Mouse (Mus musculus): ENCODE results near the gene Frmd4a. TPM values are rescaled to one million over a fixed set of nuclear protein-coding genes. Genes with fewer than 3 reads are reported as not detected.
A peak's percentile ranks its signal among the peaks of the same experiment; 100 is the strongest.

Gene Frmd4a
- polyA plus RNA-seq, 1 experiment = 22.8 TPM

DNA sequence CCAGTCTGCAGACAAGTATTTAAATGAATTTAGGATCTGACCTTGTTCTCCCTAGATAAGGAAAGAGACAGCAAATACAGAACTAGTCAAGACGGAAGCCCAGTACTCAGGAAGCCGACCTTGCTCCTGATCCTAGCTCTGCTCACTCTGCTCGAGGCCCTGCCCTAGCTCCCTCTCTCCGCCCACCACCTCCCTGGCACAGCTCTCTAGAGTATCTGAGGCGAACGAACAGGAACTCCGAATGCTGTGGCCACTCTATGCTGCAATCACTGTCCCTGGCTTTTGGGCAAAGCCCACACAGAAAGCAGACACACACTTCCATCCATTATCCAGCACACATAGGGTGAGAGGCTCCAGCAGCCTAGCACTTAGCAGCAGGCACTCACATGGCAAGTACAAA, 619.1 kb downstream of the Frmd4a start:
- 79% methylated on average over 7 of the region's 7 CpGs for WGBS
- H3K4me3 ChIP-seq (replicated peaks; ENCODE audit: control insufficient read depth, low read depth, low read length) = no peak overlapping the region
- no peak for TF ChIP-seq POLR2A (IDR thresholded peaks at IDR 0.05; ENCODE audit: borderline replicate concordance, control insufficient read depth, low read depth, low read length)
- no peak for TF ChIP-seq CTCF (IDR thresholded peaks at IDR 0.05; ENCODE audit: control insufficient read depth, insufficient read depth, low read length)
- no peaks in the 10 kb centered on the region for H3K4me1 ChIP-seq (ENCODE audit: control insufficient read depth, insufficient read depth, low read length)
- H3K27ac ChIP-seq (ENCODE audit: control insufficient read depth, insufficient read depth, low read depth, low read length, poor library complexity) = no peak overlapping the region

DNA sequence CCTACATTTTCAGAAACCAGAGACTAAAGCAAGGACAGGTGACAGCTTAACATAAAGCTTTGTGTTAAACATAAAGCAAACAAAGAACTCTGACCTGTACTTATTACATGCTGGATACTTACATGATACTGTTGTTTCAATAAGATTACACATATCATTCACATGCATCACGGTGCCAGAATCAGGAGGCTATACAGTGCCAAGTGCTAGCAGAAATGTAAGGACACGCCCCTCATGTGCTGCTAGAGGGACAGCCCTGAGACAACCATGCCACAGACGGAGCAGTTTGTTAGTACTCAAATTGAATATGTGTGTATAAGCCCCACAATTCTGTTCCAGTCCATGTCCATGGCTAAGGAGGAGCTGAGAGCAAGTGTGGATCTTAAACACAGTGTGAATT, 620.7 kb downstream of the Frmd4a start:
- Histone ChIP-seq H3K27ac (ENCODE audit: control insufficient read depth, insufficient read depth, low read depth, low read length, poor library complexity) (no peak overlapping the region), H3K4me1 (ENCODE audit: control insufficient read depth, insufficient read depth, low read length) (no peaks in the 10 kb centered on the region), H3K4me3 (replicated peaks; ENCODE audit: control insufficient read depth, low read depth, low read length) (no peak overlapping the region)
- TF ChIP-seq CTCF (IDR thresholded peaks at IDR 0.05; ENCODE audit: control insufficient read depth, insufficient read depth, low read length) (no peak), POLR2A (IDR thresholded peaks at IDR 0.05; ENCODE audit: borderline replicate concordance, control insufficient read depth, low read depth, low read length) (no peak)
- WGBS = 86% methylated on average over 3 of the region's 3 CpGs

DNA sequence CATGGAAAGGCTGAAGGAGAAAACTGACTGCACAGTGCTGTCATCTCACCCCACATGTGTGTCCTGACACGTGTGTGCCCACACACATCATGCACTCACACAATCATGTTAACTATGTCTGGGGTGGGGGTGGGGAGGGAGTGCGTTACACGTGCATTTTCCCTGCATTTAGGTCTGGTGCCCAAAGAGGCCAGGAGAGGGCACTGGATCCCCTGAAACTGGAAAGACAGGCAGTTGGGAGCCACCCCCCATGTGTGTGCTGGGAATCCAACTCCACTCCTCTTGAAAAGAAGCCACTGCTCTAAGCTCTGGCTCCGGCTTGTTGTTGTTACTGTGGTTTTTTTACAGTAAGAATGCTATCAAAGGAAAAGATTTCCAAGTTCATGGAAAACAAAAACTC, 627.5 kb downstream of the Frmd4a start:
- H3K4me3 ChIP-seq (replicated peaks; ENCODE audit: control insufficient read depth, low read depth, low read length) = no peak overlapping the region
- H3K27ac ChIP-seq (ENCODE audit: control insufficient read depth, insufficient read depth, low read depth, low read length, poor library complexity) = no peak overlapping the region
- no peaks in the 10 kb centered on the region; the same call in 1 of the 2 replicates for H3K4me1 ChIP-seq (ENCODE audit: control insufficient read depth, insufficient read depth, low read length)
- WGBS = 85% methylated on average over 4 of the region's 4 CpGs
- no peak for TF ChIP-seq CTCF (IDR thresholded peaks at IDR 0.05; ENCODE audit: control insufficient read depth, insufficient read depth, low read length)
- no peak for TF ChIP-seq POLR2A (IDR thresholded peaks at IDR 0.05; ENCODE audit: borderline replicate concordance, control insufficient read depth, low read depth, low read length)

DNA sequence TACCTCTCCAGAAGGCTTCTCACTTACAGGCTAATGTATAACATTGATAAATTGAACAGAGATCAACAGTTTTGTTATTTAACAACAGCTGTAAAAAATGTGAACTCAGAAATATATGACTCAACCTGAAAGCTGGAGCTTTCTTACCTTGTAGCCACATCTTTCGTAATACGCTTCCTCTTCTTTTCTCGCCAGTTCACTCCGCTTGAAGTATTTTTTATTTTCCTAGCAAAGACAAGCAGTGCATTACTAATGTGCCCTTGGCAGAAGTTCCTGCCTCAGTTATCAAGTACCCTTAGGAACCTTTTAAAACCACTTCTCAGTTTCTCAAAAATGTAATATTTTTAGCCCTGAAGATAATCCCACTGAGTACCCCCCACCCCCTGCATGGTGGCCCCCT, 630.6 kb downstream of the Frmd4a start:
- H3K27ac ChIP-seq (ENCODE audit: control insufficient read depth, insufficient read depth, low read depth, low read length, poor library complexity) = no peak overlapping the region
- no peak overlapping the region for H3K4me3 ChIP-seq (replicated peaks; ENCODE audit: control insufficient read depth, low read depth, low read length)
- WGBS = 48% methylated on average over 4 of the region's 4 CpGs
- peaks cover 2% of the 10 kb centered on the region; the same call in 1 of the 2 replicates for H3K4me1 ChIP-seq (ENCODE audit: control insufficient read depth, insufficient read depth, low read length)
- TF ChIP-seq CTCF (IDR thresholded peaks at IDR 0.05; ENCODE audit: control insufficient read depth, insufficient read depth, low read length) (no peak), POLR2A (IDR thresholded peaks at IDR 0.05; ENCODE audit: borderline replicate concordance, control insufficient read depth, low read depth, low read length) (no peak)

DNA sequence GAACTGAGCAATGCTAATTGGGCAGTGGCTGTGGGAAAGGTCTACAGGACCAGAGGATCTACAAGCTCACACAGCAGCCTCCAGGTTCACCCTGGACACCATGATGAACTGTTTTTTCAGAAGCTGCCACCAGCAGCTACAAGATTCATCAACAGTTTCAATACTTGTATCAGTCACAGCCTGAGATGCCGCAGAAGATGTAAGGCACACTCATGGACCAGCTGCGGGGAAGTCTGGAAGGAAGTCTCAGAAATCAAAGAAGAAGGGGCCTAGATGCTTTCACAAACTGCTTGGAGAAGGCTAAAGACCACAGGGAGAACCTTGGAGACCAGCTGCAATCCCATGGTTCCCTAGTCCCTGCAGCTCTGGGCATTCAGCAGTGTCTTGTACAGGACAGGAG, 632.1 kb downstream of the Frmd4a start:
- H3K4me3 ChIP-seq (replicated peaks; ENCODE audit: control insufficient read depth, low read depth, low read length) = no peak overlapping the region
- TF ChIP-seq POLR2A (IDR thresholded peaks at IDR 0.05; ENCODE audit: borderline replicate concordance, control insufficient read depth, low read depth, low read length) (no peak), CTCF (IDR thresholded peaks at IDR 0.05; ENCODE audit: control insufficient read depth, insufficient read depth, low read length) (no peak)
- no peak overlapping the region for H3K27ac ChIP-seq (ENCODE audit: control insufficient read depth, insufficient read depth, low read depth, low read length, poor library complexity)
- 91% methylated on average over 2 of the region's 2 CpGs for WGBS
- H3K4me1 ChIP-seq (ENCODE audit: control insufficient read depth, insufficient read depth, low read length) = peaks cover 2% of the 10 kb centered on the region; the same call in 1 of the 2 replicates

DNA sequence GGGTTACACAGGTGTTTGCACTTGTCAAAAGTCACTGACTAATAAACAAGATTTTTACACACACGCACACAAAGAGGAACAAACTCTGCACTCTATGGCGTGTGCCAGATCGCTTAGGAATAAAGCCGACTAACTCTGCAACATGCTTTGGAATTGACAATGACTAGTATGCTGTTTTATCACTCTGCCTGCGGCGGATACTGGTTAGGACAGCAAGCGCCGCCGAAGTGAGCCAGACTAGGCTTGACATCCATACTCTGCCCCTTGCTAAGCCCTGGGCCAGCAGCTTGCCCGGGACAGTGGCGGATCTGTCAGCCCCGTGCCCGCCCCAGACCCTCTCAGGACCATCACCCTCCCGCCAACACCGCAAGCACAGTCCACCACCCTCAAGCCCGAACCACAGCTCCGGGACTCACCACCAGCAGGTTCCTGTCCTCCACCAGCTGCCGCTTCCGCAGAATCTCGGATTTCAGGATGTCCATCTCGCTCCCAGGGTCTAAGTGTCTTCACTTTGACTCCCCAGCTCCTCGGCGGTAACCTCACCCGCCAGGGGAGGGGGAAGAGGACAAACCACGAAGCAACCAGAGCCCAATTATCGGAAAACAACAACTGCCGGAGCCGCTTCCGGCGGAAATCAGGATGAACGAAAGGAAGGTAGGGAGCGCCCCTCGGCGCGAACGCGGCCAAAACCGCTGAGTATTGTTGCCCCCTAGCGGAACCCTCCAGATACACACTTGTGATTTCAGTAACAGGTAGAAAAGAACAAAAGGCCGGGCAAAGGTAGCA, 634.2 kb downstream of the Frmd4a start, which contains the start of gene Prpf18:
Gene Prpf18, minus strand, starts transcription at position 614 of the 786 bp plus-strand sequence.
- Histone ChIP-seq H3K4me1 (ENCODE audit: control insufficient read depth, insufficient read depth, low read length) (peaks cover 2% of the 10 kb centered on the region; the same call in 1 of the 2 replicates), H3K27ac (ENCODE audit: control insufficient read depth, insufficient read depth, low read depth, low read length, poor library complexity) (peak within 1 kb of the TSS; percentile 70), H3K4me3 (replicated peaks; ENCODE audit: control insufficient read depth, low read depth, low read length) (peak within 1 kb of the TSS; percentile 98)
- 1% methylated on average over 40 of the region's 40 CpGs for WGBS
- TF ChIP-seq CTCF (IDR thresholded peaks at IDR 0.05; ENCODE audit: control insufficient read depth, insufficient read depth, low read length) = peak; percentile 72
- TF ChIP-seq POLR2A (IDR thresholded peaks at IDR 0.05; ENCODE audit: borderline replicate concordance, control insufficient read depth, low read depth, low read length) = no peak; the same call in 1 of the 2 replicates

DNA sequence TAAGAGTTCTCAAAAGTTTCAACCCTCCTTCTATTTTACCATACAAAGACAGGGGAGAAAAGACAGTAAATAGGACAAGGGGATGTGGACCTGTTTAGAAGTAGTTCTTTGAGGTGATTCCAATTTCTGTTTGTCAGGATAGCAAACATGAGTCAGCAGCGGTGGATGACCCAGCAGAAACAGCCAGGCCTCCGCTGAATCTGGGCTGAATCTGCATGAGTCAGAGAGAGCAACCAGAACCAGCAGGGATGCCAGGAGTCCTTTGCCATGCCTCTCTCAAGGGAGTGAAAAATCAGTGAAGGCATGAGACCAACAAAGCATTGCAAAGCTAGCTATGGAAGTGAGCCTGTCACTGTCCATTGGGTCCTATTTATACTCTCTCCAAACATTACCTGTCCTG, 643.2 kb downstream of the Frmd4a start:
- WGBS = 80% methylated on average over 2 of the region's 2 CpGs
- H3K4me1 ChIP-seq (ENCODE audit: control insufficient read depth, insufficient read depth, low read length) = no peaks in the 10 kb centered on the region
- H3K4me3 ChIP-seq (replicated peaks; ENCODE audit: control insufficient read depth, low read depth, low read length) = no peak overlapping the region
- no peak overlapping the region for H3K27ac ChIP-seq (ENCODE audit: control insufficient read depth, insufficient read depth, low read depth, low read length, poor library complexity)
- TF ChIP-seq CTCF (IDR thresholded peaks at IDR 0.05; ENCODE audit: control insufficient read depth, insufficient read depth, low read length) = no peak

Data from bone marrow, adult 2 months (tissue).